Mouse (Mus musculus) megakaryocyte, embryonic 14.5 days (primary cell): ENCODE measurements at regions not wholly inside any gene's neighbourhood (a gene's known extent, or its start where the extent isn't known, plus 50 kb on each side); places are given as distances from the start of the nearest gene placed in this dataset.

Experiments used
- H3K27me3 ChIP-seq: replicated peaks from 2 replicates; pipeline ENCODE3; 2012; ENCODE audit warnings: inconsistent platforms
- H3K36me3 ChIP-seq: replicated peaks from 2 replicates; pipeline ENCODE3; 2012; ENCODE audit warnings: low read length, inconsistent platforms, mixed read lengths
- H3K4me1 ChIP-seq: 2 replicates; pipeline ENCODE4 v1.6.1; 2012; ENCODE audit warnings: inconsistent platforms
- H3K4me3 ChIP-seq: replicated peaks from 2 replicates; pipeline ENCODE3; 2012; ENCODE audit warnings: moderate library complexity, mild to moderate bottlenecking, inconsistent platforms
- H3K9me3 ChIP-seq: 2 replicates; pipeline ENCODE4 v1.6.1; 2012; ENCODE audit warnings: inconsistent platforms
- FLI1 ChIP-seq: IDR thresholded peaks from 2 replicates; pipeline ENCODE4 v1.6.1; 2012; ENCODE audit warnings: low read length, inconsistent platforms, mixed read lengths
- GATA1 ChIP-seq: IDR thresholded peaks from 3 replicates; pipeline ENCODE4 v1.6.1; 2012; ENCODE audit warnings: mixed read lengths, low read length, inconsistent platforms, borderline replicate concordance

DNA sequence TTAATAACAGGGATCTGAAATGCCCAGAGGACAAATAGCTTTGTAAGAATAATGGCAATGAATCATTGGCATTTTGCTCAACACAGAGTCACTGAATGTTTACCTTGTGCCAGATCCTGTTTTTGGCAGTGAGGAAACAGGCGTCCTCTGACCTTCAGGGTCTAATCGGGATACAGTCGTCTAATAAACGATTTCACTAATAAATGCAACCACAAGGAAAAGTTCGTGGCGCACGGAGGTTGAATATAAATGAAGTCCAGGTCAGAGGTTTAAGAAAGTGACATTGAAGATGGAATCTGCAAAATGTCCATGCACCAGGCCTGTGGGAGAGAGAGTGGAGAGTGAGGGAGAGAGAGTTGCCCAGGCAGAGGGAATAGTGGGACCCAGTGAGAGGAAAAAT, 387.5 kb downstream of the 1810013L24Rik start:
- no peaks in the 10 kb centered on the region for H3K36me3 ChIP-seq
- H3K4me1 ChIP-seq = no peaks in the 10 kb centered on the region
- no peak for TF ChIP-seq FLI1
- no peak for TF ChIP-seq GATA1
- H3K9me3 ChIP-seq = peaks cover 13% of the 10 kb centered on the region
- no peaks in the 10 kb centered on the region for H3K27me3 ChIP-seq
- no peak overlapping the region for H3K4me3 ChIP-seq

DNA sequence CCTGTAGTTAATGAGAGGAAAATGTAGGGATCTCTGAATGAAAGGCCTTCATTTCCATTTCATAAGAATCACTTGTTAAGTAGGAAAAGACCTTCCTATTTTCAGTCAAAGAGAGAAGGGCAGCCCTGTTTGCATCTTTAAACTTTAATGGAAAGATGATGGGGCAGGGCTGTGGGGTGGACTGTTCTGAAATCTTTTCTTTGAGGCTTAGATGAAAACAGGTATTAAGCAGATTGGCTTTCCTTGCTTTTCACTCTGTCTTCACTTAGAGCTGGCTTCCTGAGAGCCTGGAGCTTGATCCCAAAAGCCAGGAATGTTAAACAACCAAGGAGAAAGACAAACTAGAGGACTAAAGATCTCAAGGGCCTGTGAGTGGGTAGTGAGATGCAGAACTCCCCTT, 400.3 kb downstream of the 1810013L24Rik start:
- Histone ChIP-seq H3K36me3 (no peaks in the 10 kb centered on the region), H3K27me3 (no peaks in the 10 kb centered on the region), H3K9me3 (no peaks in the 10 kb centered on the region), H3K4me1 (no peaks in the 10 kb centered on the region), H3K4me3 (no peak overlapping the region)
- TF ChIP-seq GATA1 (no peak), FLI1 (no peak)

DNA sequence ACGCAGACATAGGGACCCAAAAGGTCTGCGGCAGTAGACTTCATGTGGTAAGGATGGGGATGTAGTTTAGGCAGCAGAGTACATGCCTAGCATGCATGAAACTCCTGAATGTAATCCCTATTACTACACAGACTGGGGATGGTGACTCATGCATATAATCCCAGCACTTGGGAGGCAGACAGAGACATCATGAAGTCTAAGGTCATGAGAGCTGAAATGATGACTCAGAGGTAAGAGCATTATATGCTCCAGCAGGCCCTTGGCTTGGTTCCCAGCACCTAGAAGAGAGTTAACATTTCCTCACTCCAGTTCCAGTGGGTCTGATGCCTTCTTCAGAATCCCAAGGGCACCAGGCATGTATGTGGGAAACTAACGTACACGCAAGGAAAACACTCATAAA, 412.2 kb downstream of the 1810013L24Rik start:
- H3K4me1 ChIP-seq = no peaks in the 10 kb centered on the region
- no peak overlapping the region for H3K4me3 ChIP-seq
- peaks cover 7% of the 10 kb centered on the region for H3K9me3 ChIP-seq

GRCm38 (mm10) chr16:9247198-9247597, 417.3 kb downstream of the 1810013L24Rik start:
- Histone ChIP-seq H3K4me1 (no peaks in the 10 kb centered on the region), H3K27me3 (no peaks in the 10 kb centered on the region), H3K4me3 (no peak overlapping the region), H3K36me3 (no peaks in the 10 kb centered on the region), H3K9me3 (peaks cover 16% of the 10 kb centered on the region)
- TF ChIP-seq GATA1 (no peak), FLI1 (no peak)

More for the DNA sequence above, 412.2 kb downstream of the 1810013L24Rik start:
- Histone ChIP-seq H3K27me3 (no peaks in the 10 kb centered on the region), H3K36me3 (no peaks in the 10 kb centered on the region)
- TF ChIP-seq GATA1 = no peak
- TF ChIP-seq FLI1 = no peak

DNA sequence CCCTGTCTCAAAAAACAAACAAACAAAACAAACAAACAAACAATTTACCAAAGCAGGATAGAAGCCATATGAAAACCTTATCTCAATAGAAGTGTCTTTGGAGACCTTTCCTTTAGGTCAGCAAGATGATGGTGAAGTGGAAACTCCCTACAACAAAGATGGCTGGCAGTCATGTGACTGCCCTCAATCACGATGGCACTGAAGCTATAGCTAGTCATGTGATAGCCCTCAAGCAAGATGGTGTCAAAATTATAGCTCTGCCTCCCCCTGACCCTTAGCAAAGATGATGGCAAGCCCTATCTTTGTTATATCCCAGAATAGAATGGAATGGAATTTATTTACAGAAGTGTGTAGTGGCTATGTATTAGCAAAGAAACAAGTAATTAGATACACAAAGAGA, 423.2 kb downstream of the 1810013L24Rik start:
- H3K27me3 ChIP-seq = no peaks in the 10 kb centered on the region
- TF ChIP-seq GATA1 (no peak), FLI1 (no peak)
- H3K36me3 ChIP-seq = no peaks in the 10 kb centered on the region
- H3K4me3 ChIP-seq = no peak overlapping the region
- peaks cover 15% of the 10 kb centered on the region for H3K9me3 ChIP-seq
- no peaks in the 10 kb centered on the region for H3K4me1 ChIP-seq

DNA sequence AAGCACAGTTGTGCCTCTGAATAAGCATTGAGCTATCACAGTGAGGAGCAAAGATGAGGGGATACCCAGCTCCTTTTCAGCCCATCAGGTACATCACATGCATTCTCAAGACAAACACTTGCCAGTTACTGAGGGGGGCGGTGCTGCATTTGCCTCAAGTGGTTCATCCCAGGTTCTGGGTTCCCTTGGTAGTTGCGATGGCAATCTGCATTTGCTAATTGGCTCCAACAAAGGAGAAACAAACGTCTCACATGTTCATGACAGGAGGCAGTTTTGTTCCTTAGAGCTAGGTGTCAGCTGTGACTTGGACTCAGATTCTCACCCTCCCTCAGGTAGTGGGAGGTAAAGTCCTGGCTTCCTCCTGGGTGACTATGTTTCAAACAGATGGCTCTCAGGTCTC, 425.5 kb downstream of the 1810013L24Rik start:
- Histone ChIP-seq H3K4me1 (no peaks in the 10 kb centered on the region), H3K4me3 (no peak overlapping the region), H3K27me3 (no peaks in the 10 kb centered on the region), H3K36me3 (no peaks in the 10 kb centered on the region), H3K9me3 (peaks cover 6% of the 10 kb centered on the region)
- TF ChIP-seq GATA1 (no peak), FLI1 (no peak)

DNA sequence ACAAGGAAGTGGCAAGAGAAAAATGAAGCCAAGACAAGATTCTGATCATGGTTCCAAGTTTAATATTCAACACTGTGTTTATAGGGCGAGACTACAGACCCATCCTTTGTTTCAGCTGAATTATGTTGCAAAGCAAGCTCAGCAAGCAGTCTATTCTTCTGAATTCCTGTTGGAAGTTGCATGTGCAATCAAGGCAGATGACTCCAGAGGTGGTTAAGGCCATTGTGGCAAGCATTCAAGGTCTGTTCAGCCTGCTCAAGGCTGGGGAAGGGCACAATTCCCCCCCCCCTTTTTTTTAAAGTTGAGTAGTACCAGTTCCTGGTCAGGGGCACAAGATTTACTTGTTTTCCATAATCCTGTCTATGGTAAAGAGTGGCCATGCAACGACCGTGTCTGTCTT, 431.1 kb downstream of the 1810013L24Rik start:
- TF ChIP-seq GATA1 (no peak), FLI1 (no peak)
- Histone ChIP-seq H3K36me3 (no peaks in the 10 kb centered on the region), H3K4me1 (no peaks in the 10 kb centered on the region), H3K9me3 (no peaks in the 10 kb centered on the region), H3K4me3 (no peak overlapping the region), H3K27me3 (no peaks in the 10 kb centered on the region)

GRCm38 (mm10) chr16:9264554-9265145, 434.8 kb downstream of the 1810013L24Rik start:
- Histone ChIP-seq H3K4me1 (no peaks in the 10 kb centered on the region), H3K36me3 (no peaks in the 10 kb centered on the region), H3K27me3 (no peaks in the 10 kb centered on the region), H3K4me3 (no peak overlapping the region), H3K9me3 (no peaks in the 10 kb centered on the region)
- TF ChIP-seq GATA1 (no peak), FLI1 (no peak)

DNA sequence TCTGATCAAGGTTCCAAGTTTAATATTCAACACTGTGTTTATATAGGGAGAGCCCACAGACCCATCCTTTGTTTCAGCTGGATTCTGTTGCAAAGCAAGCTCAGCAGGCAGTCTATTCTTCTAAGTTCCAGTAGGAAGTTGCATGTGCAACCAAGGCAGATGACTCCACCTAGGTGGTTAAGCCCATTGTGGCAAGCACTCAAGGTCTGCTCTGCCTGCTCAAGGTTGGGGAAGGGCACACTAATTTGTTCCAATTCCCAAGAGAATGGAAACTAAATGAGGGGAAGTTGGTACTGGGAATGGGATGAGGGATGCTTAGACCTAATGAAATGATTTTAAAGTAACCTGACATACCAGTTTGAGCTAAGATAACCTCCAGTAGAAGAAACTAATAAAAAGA, 437.3 kb downstream of the 1810013L24Rik start:
- Histone ChIP-seq H3K4me1 (no peaks in the 10 kb centered on the region), H3K4me3 (no peak overlapping the region), H3K36me3 (no peaks in the 10 kb centered on the region), H3K27me3 (no peaks in the 10 kb centered on the region), H3K9me3 (no peaks in the 10 kb centered on the region)
- no peak for TF ChIP-seq GATA1
- TF ChIP-seq FLI1 = no peak

GRCm38 (mm10) chr16:9270099-9270498, 440.2 kb downstream of the 1810013L24Rik start:
- H3K36me3 ChIP-seq = no peaks in the 10 kb centered on the region
- H3K4me1 ChIP-seq = no peaks in the 10 kb centered on the region
- H3K9me3 ChIP-seq = peaks cover 10% of the 10 kb centered on the region
- H3K27me3 ChIP-seq = no peaks in the 10 kb centered on the region
- TF ChIP-seq GATA1 (no peak), FLI1 (no peak)
- no peak overlapping the region for H3K4me3 ChIP-seq

DNA sequence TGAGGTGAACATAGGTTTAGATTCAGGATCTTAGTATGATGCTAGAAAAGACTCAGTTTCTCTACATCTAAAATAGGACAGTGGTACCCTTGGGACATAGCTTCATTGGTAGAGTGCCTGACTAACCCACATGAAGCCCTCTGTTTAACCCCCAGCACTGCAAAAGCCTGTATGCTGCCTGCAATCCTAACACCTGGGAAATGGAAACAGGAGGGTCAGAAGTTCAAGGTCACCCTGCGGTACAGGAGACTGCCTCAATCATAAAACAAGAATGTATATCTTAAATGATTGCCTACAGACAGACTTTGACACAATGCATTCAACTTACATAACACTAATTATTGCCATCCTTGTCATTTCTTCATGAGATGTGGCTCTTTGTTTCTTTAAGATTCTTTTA, 440.8 kb downstream of the 1810013L24Rik start:
- H3K4me1 ChIP-seq = no peaks in the 10 kb centered on the region
- no peak overlapping the region for H3K4me3 ChIP-seq
- no peak for TF ChIP-seq GATA1
- TF ChIP-seq FLI1 = no peak
- H3K9me3 ChIP-seq = peaks cover 10% of the 10 kb centered on the region
- H3K27me3 ChIP-seq = no peaks in the 10 kb centered on the region
- H3K36me3 ChIP-seq = no peaks in the 10 kb centered on the region

DNA sequence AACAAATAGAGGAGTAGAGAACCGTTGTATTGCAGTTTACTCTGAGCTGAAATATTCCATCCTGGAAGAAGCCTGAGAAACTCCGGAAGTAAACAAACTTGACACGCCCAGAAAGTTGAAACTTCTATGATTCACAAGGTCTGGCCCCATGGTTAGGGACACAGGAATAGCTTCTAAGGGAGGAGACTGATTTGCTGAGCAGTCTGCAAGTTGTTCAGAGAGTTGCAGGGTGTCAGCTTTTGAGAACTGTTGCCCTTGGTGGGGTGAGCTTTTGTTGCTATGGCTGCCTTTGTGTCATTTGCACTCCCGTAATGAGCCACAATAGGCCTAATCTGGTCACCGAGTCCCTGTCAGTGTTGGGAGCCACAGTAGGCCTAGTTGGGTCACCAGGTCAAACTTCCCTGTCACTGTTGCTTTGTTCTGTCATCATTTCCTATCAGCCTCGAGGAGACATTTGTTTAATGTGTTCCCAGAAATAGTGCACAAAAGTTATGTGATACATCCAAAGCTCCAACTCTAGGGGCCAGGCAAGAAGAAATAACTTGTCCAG, 443.9 kb downstream of the 1810013L24Rik start:
- no peaks in the 10 kb centered on the region for H3K27me3 ChIP-seq
- H3K4me3 ChIP-seq = no peak overlapping the region
- peaks cover 13% of the 10 kb centered on the region for H3K9me3 ChIP-seq
- H3K4me1 ChIP-seq = no peaks in the 10 kb centered on the region
- H3K36me3 ChIP-seq = no peaks in the 10 kb centered on the region
- TF ChIP-seq GATA1 (no peak), FLI1 (no peak)
